Mouse (Mus musculus): Measurements from ENCODE around the gene Nrxn3.

Gene Nrxn3

DNA sequence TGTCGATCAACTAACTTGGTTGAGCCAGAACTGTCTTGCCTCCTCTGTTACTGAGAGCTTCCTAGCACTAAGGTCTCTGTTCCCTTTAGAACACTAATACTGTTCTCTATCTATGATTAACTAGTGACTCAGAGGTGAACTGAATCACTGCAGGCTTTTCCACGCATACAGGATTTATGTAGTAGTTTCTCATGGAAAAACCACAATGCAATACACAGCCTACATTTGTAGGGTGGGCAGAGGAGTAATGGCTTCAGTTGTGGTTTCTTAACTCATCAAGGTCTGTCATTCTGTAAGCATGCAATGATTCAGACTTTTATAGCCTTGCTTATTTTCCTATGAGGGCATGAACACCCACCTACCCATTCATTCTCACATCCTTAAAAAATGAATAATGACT, 1443.4 kb downstream of the Nrxn3 start:
- no peak for DNase-seq

DNA sequence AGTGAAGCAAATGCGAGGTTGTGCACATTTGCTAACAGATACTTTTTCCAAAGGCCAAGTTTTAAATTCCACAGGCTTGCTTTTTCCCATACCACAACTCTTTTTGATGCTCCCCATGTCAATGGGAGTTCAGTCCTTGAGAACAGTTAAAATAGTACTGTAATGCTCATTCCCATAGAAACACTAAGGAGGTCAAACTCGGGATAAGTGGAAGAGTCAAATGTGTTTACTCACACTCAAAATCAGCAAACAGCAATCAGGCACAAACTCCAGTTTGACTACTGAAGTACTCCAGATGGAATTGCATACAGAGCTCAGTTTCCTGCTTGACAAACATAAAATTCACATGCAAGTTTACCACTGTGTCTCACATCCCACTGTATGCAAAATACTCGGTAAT, 1458.9 kb downstream of the Nrxn3 start:
- DNase-seq = no peak

DNA sequence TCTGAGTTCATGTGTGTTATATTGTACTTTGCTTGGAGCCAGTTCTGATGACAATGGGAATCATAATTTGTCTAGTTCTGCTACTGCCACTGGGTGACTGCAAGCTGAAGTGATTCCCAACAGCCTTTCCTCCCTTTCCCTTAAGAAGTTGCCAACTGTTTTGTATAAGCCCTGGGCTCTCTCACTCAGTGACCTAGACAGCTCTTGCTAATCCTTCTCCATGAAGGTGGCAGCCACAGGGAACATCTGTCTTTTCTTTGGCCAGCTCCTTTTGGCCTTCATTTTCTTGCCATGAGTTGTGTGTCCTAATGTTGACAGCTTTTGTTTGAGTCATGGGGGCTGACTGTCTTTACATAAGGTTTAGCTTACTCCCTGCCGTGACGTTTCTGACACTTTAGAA, 1460.3 kb downstream of the Nrxn3 start:
- no peak for DNase-seq

DNA sequence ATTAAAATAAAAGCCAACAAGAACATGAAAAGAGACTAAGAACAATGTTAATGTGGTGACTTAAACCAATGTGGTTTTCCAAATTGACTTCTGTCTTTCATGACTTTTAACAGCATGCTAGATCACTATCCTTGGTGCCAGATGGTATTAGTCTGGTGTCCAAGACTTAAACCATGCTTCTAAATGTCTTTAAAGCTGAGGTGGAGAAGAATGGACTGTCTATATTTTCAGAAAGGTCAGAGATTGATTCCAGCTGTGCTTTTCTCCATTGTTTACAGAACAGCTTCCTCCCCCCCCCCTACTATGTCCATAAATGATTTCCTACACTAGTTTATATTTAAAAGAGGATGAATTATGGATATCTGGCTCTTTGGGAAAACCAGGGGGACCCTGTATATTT, 1473.5 kb downstream of the Nrxn3 start:
- DNase-seq = no peak

DNA sequence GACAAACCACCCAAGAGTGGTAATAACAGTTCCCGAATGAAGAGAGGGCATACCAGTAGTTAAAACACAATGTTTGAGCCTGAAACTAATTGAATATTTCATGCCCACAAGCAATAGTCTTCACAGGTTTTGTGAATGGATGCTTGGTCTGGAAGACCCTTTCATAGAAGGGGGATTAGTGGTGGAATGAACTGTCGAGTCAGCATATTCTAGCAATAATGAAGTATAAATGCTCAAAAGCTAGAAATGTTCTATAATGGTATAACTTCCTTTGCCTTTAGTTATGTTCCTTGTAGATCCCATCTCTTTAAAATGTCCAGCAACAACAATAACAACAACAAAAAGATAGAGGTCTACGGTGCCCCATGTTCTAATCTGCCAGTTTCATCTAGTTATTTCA, 1475.3 kb downstream of the Nrxn3 start:
- no peak for DNase-seq

DNA sequence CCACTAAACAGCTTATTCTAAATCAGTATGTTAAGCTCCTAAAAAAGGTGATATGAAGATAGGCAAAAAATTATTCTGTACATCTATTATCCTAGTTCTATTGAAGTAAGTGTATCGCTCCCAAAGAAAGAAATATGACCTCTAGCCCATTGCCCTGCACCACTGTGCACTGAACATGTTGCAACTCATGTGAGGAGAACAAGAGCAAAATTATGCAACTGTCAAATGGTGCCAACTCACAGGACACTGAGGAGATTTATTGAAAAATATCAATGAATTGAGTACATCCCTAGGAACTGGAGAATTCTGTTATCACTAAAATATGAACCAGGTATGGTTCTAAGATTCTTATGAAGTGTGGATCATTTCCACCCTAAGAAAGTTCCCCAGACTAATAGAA, 1479.8 kb downstream of the Nrxn3 start:
- DNase-seq = no peak

DNA sequence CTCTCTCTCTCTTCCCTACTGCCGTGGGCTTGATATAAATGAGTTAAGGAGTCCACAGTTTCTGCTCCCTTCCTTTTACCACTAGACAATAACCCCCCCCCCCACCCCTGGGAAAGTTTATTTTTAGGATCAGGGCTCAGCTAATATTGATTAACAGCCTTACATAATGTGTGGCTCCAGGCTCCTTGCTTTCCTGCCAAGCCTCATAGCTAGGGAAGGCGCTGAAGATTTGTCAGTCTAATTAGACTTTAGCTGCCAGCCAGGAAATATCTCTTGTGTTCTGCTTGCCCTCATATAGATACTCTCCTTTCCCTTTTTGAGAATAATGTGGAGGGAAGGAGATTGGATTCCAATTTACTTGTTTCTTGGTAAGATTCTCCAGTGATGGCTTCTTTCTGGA, 1488.7 kb downstream of the Nrxn3 start:
- no peak for DNase-seq

DNA sequence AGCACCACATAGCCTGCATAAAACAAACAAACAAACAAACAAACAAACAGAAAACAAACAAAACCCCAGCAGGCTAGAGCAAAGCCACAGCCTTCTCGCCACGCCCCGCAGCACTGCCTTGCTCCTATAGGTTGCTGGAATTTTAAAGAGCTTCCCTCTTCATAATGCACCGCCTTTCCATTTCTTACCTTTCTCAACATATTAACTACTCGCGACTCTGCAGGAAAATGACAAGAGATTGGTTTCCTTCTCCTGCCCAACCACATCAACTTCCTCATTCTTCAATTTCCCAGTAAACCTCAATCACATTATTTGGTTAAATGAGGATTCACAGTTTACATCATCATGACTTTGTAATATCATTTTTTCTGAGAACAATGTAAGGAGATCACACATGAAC, 1494.4 kb downstream of the Nrxn3 start:
- no peak for DNase-seq

DNA sequence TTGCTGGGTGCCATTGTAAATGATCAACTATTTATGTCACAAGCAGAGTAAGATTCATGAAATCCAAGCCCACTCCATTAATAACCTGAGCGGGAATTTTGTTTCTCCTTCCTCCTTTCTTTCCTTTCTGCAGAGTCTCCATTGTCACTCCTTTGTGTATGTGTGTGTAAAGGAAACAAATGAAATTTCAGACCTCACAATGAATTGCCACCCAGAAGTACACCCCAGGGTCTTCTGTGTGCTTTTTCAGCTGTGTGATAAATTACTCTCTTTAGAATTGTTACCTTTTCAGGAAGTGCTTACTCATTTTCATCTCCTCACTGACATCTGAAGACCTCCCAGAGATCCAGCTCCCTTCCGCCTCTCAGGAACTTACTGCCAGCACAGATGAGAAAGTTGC, 1506.4 kb downstream of the Nrxn3 start:
- no peak for DNase-seq

DNA sequence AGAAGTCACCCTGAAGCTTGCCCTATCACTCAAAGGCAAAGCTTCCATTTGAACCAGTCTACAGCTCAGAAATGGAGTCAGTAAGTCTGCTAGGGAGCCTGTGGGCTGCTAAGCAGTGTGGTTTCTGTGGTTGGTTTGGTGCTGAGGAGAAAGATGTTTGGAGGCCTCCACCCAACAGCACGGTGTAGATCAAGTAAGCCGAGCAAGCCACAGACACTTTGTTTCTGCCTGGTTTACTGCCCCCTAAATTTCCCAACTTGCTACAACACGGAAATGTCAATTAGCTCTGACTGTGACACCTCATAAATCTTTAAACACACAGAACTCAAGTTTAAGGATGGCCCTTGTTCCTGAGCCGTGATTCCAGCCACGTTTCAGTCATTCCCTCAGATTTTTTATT, 1513.4 kb downstream of the Nrxn3 start:
- DNase-seq = no peak

DNA sequence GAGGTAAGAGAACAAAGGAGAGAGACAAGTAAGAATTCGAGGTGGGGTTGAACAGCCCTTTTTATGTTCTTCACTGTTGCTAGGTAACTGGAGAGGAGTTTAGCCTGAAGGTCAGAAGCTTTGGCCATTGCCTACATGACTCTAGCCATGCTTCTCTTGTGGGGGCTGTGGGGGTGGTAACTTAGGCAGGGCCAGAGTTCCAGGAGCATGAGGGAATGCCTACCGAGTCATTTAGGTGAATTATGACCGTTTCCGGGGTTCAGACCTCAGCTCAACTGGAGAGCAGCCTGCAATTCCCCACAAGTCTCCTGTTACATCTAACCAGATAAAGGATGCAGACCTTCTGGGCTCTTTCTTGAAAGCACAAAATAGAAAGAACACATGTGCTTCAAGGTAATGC, 1537.6 kb downstream of the Nrxn3 start:
- DNase-seq = no peak

DNA sequence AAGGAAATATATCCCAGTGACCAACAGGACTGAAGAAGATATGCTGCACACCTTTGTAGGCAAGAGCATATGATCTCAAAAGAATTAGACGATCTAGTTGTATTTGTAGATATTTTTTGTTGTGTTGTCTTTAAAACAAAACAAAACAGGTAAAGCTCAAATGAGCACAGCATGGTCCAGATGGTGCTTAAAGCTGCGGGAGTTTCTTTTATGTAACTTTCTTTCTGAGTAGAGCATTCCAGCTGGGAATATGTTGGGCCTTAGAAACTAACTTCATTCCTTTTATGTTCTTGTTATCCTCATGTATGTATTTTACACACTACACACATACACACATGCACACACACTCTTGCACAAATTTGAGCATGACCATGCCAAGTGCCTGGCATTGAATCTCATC, 1545.4 kb downstream of the Nrxn3 start:
- no peak for DNase-seq

DNA sequence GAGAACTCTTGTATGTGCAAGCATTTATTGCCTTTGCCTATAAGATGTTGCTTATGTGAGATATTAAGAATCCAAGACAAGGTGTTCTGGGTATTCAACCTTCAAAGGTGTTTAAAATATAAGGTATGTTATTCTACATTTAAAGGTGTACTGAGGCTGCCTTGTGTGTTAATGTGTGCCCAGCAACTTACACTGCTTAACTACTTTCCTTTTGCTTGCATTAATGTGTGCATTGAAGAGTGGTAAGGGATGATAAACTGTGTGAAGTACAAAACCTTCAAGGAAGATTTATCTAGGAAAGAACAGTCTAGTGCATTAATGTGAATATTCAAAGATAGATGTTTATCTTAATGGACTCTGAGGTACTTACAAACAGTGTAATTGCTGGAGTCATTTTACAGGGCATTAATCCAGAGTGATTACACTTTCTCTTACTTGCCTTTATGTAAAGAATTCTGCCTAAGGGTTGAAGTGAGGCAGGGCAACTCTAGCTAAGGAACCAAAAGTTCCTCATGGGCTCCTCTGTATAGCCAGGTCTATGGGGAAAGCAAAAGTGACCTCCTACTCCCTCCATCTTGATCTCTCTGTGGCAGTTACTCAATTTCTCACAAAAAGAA, 1548.2 kb downstream of the Nrxn3 start:
- no peak for DNase-seq

DNA sequence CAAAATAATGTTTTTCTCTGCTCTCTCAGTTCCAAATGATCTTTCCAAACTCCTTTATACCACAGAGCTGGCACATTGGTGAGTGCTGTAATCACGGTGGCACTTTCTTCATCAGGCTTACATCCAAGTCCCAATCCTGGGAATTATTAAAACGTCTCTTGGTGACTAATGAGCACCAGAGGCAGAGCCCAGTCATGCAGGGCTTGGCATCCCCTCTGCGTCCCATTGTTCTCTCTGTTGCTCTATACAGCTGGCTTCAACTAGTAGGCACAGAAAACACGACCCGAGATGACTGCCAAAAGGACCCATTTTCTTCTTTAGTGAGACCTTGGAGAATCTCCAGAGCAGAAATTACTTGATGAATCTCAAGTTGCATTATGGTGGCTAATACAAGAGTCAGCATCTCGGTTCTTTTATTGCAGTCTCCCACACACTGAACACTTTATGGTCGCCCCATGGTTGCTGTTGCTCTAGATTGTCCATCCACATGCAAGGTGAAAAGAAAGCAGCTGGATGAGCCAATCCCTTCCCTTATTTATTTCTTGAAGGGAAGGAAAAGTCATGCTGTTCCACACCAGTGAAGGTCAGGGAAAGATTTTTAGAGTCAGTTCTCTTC, 1552.1 kb downstream of the Nrxn3 start:
- peak; percentile 10 for DNase-seq

DNA sequence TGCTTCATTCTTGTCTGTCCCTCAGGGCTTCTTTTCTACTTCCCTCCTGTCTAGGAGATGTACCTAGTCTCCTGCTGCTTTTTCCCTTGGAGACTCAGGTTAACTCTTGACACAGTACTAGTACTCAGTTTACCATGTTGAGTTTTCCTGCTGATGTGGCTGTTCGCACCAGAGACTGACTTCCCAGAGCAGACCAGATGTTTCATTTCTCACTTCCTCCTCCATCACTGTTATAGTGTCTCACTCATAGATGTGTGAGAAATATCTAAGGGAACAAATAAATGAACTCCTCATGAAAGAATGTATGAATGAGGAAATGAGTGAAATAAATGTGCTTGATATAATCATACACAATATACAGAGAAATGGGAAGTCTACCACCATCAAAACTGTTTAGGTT, 1558.6 kb downstream of the Nrxn3 start:
- DNase-seq = no peak

DNA sequence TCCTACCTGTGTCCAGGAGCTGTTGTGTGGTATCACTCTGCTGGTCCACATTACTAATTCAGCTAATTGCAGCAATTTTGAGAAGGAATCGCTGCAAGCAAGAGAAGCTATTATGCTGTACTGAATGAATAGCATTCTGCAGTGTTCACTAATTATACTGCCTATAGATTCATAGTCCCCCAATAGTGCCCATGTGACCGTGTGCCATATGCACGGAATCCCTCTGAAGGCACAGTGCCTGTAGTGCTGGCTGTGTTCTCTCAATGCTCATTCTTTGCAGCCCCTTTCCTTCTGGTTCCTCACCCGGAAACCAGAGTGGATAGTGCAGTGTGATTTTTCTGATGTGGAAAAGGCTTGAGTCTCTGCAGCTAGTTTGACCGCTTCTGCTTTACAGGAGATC, 1560.3 kb downstream of the Nrxn3 start:
- no peak for DNase-seq

DNA sequence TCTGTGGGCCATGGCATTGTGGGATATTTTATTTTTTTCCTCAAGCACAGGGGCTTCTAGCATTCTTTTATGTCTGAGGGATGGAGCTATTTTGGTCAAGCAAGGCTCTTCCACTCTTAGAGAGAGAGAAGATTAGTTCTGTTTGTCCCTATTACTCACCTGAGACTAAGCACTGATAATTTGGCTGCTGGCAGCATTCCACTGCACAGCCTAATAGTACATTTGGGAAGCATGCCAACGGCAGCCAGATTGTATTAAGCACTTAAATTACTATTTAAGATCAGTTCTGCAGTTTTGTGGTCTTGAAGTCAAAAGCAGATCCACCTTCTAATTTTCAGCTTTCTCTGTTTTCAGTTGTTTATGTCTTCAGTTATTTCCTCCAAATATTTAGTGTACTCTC, 1580.0 kb downstream of the Nrxn3 start:
- no peak for DNase-seq

DNA sequence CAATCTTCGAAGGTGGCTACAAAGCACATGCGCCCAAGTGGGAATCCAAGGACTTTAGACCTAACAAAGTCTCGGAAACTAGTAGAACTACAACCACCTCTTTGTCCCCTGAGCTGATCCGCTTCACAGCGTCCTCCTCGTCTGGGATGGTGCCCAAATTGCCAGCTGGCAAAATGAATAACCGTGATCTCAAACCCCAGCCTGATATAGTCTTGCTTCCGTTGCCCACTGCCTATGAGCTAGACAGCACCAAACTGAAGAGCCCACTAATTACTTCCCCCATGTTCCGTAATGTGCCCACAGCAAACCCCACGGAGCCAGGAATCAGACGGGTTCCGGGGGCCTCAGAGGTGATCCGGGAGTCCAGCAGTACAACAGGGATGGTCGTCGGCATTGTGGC, 1609.1 kb downstream of the Nrxn3 start:
- DNase-seq = no peak

DNA sequence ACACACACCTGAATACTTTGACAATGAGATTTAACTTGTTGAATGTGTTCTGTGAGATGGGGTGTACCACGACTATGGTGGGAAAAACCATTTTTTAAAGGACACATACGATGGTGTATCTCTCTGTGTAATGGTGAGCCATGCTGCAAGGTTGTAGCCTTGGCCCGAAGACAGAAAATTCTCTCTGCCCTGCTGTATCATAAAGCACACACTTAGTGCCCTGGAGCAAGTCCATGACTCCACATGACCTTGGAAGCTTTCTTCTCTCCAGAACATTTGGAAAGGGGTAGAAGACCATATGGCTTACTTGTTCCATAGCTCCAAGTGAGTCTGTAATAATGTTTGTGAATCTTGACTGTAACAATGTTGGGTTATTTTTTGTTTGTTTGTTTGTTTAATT, 1609.8 kb downstream of the Nrxn3 start:
- no peak for DNase-seq

DNA sequence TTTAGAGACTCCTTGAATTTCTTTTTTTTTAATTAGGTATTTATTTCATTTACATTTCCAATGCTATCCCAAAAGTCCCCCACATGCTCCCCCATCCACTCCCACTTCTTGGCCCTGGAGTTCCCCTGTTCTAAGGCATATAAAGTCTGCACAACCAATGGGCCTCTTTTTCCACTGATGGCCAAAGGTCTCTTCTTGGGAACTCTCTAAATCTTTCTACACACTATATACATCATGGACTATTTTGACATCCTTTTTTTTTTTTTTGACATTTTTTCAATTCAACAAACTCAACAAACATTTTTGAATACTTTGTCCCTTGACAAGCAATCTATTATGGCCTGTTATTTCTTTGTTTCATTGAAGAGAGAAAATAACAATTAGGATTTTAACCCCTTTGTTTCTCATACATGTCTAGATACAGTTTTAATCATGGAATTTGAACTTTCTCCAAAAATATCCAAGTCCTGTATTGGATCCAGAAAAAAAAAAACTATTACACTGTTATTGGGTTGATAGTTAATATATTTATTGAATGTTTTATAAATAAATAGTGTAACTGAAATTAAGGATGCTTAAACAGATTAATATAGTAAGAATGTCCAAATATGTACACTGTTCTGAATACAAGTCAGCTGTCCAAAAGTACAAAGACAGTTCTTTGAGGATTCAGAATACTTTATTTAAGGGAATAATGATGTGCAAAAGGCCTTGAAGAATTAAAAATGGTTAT, 1615.0 kb downstream of the Nrxn3 start:
- no peak for DNase-seq

DNA sequence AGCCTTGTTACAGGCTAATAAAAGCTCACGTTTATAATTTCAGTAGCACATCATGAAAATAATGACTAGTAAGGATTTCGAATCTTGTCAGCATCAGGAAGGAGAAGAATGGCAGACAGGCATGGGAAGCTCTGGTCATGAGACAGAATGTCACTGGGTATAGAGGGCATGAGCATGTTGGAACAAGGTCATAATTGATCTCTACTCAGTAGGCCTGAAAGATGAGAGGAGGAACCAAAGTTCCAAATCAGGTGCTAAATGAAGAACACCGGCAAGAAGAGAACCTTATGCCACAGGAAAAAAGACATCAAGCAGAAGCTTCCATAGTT, 1615.5 kb downstream of the Nrxn3 start:
- DNase-seq = no peak
